Mouse (Mus musculus): Measurements from ENCODE around the gene 1700023F06Rik. TPM values are rescaled to one million over a fixed set of nuclear protein-coding genes. Genes with fewer than 3 reads are reported as not detected.

The 1700023F06Rik gene
- polyA plus RNA-seq, 1 experiment from 2014 or later, result 2.0 TPM

DNA sequence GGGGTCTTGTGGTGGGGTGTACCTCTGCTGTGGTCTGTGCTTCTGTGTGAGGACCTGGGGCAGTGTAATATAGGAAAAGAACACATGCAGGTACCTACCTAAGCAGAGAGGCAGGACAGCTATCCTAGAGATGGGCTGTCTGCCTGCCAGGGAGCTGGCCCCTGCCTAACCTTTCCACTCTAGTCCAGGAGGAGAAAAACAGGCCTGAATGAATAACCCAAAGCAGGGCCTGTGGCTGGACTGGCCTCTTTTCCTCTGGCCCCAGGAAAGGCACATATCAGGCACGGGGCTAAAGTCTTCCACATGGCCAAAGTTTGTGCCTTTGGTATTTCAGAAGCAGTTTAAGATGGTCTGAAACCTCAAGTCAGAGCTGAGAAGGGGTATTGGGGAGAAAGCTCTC, 27.9 kb downstream of the 1700023F06Rik start:
- no peak for ATAC-seq (ENCODE audit: insufficient number of reproducible peaks, low FRiP score, low TSS enrichment, low read depth)
- H3K27me3 ChIP-seq, result 0 out of 2 replicates have a peak, but pooled peaks cover 1% of the 10 kb centered on the region
- H3K36me3 ChIP-seq, result no peaks in the 10 kb centered on the region
- no peak overlapping the region for H3K4me3 ChIP-seq (replicated peaks)
- no peak overlapping the region for H3K9ac ChIP-seq
- WGBS, result 70% methylated on average over 1 of the region's 1 CpGs
- 0 out of 2 replicates have a peak, but pooled peaks cover 4% of the 10 kb centered on the region for H3K4me1 ChIP-seq
- no peaks in the 10 kb centered on the region for H3K9me3 ChIP-seq (replicated peaks)
- no peak overlapping the region for H3K27ac ChIP-seq (replicated peaks)
- H3K4me2 ChIP-seq (replicated peaks), result no peak overlapping the region

GRCm38 (mm10) chr11:103178748-103179147, 29.6 kb downstream of the 1700023F06Rik start:
- H3K4me3 ChIP-seq (replicated peaks), result no peak overlapping the region
- no peak for ATAC-seq (ENCODE audit: insufficient number of reproducible peaks, low FRiP score, low TSS enrichment, low read depth)
- no peak overlapping the region for H3K4me2 ChIP-seq (replicated peaks)
- 93% methylated on average over 8 of the region's 8 CpGs for WGBS
- H3K4me1 ChIP-seq, result peaks cover 4% of the 10 kb centered on the region; the same call in 1 of the 2 replicates
- no peak overlapping the region for H3K9ac ChIP-seq
- H3K27ac ChIP-seq (replicated peaks), result no peak overlapping the region
- no peaks in the 10 kb centered on the region for H3K36me3 ChIP-seq
- H3K9me3 ChIP-seq (replicated peaks), result no peaks in the 10 kb centered on the region
- H3K27me3 ChIP-seq, result no peaks in the 10 kb centered on the region

- H3K27ac ChIP-seq (replicated peaks), result no peak overlapping the region
- 0 out of 2 replicates have a peak, but pooled peaks cover 3% of the 10 kb centered on the region for H3K27me3 ChIP-seq
- no peaks in the 10 kb centered on the region for H3K9me3 ChIP-seq (replicated peaks)
- H3K4me3 ChIP-seq (replicated peaks), result no peak overlapping the region
- 80% methylated on average over 15 of the region's 15 CpGs for WGBS
- H3K9ac ChIP-seq, result no peak overlapping the region
- H3K36me3 ChIP-seq, result no peaks in the 10 kb centered on the region
- no peak overlapping the region for H3K4me2 ChIP-seq (replicated peaks)
- peaks cover 4% of the 10 kb centered on the region; the same call in 1 of the 2 replicates for H3K4me1 ChIP-seq
- ATAC-seq (ENCODE audit: insufficient number of reproducible peaks, low FRiP score, low TSS enrichment, low read depth), result no peak
Measured at GRCm38 (mm10) chr11:103177815-103178485, 30.4 kb downstream of the 1700023F06Rik start.

GRCm38 (mm10) chr11:103177216-103177615, 31.1 kb downstream of the 1700023F06Rik start:
- peaks cover 9% of the 10 kb centered on the region for H3K27me3 ChIP-seq
- H3K4me1 ChIP-seq, result peaks cover 4% of the 10 kb centered on the region; the same call in 1 of the 2 replicates
- H3K27ac ChIP-seq (replicated peaks), result no peak overlapping the region
- 64% methylated on average over 5 of the region's 5 CpGs for WGBS
- H3K9me3 ChIP-seq (replicated peaks), result no peaks in the 10 kb centered on the region
- H3K4me2 ChIP-seq (replicated peaks), result no peak overlapping the region
- ATAC-seq (ENCODE audit: insufficient number of reproducible peaks, low FRiP score, low TSS enrichment, low read depth), result no peak
- H3K36me3 ChIP-seq, result no peaks in the 10 kb centered on the region
- no peak overlapping the region for H3K4me3 ChIP-seq (replicated peaks)
- no peak overlapping the region for H3K9ac ChIP-seq

GRCm38 (mm10) chr11:103176510-103176909, 31.8 kb downstream of the 1700023F06Rik start:
- Histone ChIP-seq H3K36me3 (no peaks in the 10 kb centered on the region), H3K27ac (replicated peaks) (no peak overlapping the region), H3K27me3 (peaks cover 16% of the 10 kb centered on the region), H3K9ac (no peak overlapping the region), H3K4me1 (peaks cover 4% of the 10 kb centered on the region; the same call in 1 of the 2 replicates), H3K9me3 (replicated peaks) (no peaks in the 10 kb centered on the region), H3K4me3 (replicated peaks) (no peak overlapping the region), H3K4me2 (replicated peaks) (no peak overlapping the region)
- WGBS, result 86% methylated on average over 1 of the region's 1 CpGs
- ATAC-seq (ENCODE audit: insufficient number of reproducible peaks, low FRiP score, low TSS enrichment, low read depth), result no peak

DNA sequence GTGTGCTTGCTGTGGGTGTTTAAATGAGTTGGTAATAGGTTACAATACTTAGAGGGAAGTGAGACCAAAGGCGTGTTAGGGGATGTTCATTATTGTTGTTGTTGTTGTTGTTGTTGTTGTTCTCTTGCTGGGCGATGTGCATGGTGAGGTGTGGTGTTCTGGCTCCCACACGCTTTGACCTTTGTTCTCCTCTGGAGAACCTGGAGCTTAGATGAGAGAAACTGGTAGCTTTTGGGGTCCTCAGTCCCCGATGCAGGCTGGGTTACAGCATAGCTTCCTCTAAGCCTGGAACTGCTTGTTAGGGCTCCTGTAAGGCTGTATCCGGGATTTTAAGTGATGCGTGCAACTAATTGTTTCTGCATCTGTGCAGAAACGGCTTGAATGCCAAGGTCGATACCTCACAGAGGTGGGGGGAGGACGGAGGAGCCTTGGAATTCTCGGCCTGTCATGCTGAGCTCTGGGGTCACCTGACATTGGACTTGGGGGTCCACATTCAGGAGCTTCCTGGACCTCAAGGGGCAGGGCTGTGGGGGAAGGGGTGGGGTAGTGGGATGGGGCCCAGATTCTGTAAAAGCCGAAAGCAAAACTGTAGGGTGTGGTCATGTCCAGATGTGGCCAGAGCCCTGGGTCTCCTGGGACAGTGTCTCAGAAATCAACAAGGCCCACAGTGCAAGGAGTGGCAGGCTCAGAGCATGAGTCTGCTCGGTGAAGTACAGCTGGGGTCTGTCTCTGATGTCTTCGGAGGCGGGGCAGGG, 32.5 kb downstream of the 1700023F06Rik start:
- H3K4me1 ChIP-seq, result peaks cover 9% of the 10 kb centered on the region
- no peak overlapping the region for H3K4me3 ChIP-seq (replicated peaks)
- no peak for ATAC-seq (ENCODE audit: insufficient number of reproducible peaks, low FRiP score, low TSS enrichment, low read depth)
- H3K9ac ChIP-seq, result no peak overlapping the region
- no peaks in the 10 kb centered on the region for H3K36me3 ChIP-seq
- no peaks in the 10 kb centered on the region for H3K9me3 ChIP-seq (replicated peaks)
- H3K4me2 ChIP-seq (replicated peaks), result no peak overlapping the region
- peaks cover 22% of the 10 kb centered on the region for H3K27me3 ChIP-seq
- no peak overlapping the region for H3K27ac ChIP-seq (replicated peaks)
- WGBS, result 60% methylated on average over 14 of the region's 14 CpGs

GRCm38 (mm10) chr11:103174891-103175391, 33.4 kb downstream of the 1700023F06Rik start:
- peaks cover 17% of the 10 kb centered on the region for H3K4me1 ChIP-seq
- ATAC-seq (ENCODE audit: insufficient number of reproducible peaks, low FRiP score, low TSS enrichment, low read depth), result no peak
- H3K27ac ChIP-seq (replicated peaks), result no peak overlapping the region
- H3K4me3 ChIP-seq (replicated peaks), result no peak overlapping the region
- no peaks in the 10 kb centered on the region for H3K36me3 ChIP-seq
- no peak overlapping the region for H3K9ac ChIP-seq
- H3K9me3 ChIP-seq (replicated peaks), result no peaks in the 10 kb centered on the region
- no peak overlapping the region for H3K4me2 ChIP-seq (replicated peaks)
- H3K27me3 ChIP-seq, result peaks cover 32% of the 10 kb centered on the region
- 33% methylated on average over 8 of the region's 8 CpGs for WGBS

DNA sequence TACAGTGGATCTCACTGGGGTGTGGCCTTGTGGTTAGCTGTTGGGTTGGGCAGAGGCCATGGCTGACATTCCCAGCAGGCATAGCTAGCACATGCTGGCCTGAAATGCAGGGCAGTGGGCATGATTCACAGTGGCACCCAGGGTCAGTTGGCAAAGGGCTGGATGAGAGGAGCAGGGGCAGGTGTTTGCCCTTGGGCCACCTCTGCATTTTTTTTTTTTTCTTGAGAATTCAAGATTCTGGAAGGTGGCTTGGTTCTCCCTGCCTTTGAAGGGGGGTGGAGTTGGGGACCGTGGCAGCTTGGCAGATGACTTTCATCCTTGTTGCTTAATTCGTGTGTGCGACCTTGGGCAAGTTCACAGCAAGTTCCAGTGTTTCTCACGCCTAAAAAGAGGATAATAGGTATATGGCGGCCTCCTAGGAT, 33.9 kb downstream of the 1700023F06Rik start:
- no peak overlapping the region for H3K4me3 ChIP-seq (replicated peaks)
- H3K9me3 ChIP-seq (replicated peaks), result no peaks in the 10 kb centered on the region
- H3K9ac ChIP-seq, result no peak overlapping the region
- peaks cover 17% of the 10 kb centered on the region for H3K4me1 ChIP-seq
- no peak overlapping the region for H3K27ac ChIP-seq (replicated peaks)
- peaks cover 37% of the 10 kb centered on the region for H3K27me3 ChIP-seq
- H3K36me3 ChIP-seq, result no peaks in the 10 kb centered on the region
- no peak overlapping the region for H3K4me2 ChIP-seq (replicated peaks)
- ATAC-seq (ENCODE audit: insufficient number of reproducible peaks, low FRiP score, low TSS enrichment, low read depth), result no peak
- WGBS, result 67% methylated on average over 5 of the region's 5 CpGs

DNA sequence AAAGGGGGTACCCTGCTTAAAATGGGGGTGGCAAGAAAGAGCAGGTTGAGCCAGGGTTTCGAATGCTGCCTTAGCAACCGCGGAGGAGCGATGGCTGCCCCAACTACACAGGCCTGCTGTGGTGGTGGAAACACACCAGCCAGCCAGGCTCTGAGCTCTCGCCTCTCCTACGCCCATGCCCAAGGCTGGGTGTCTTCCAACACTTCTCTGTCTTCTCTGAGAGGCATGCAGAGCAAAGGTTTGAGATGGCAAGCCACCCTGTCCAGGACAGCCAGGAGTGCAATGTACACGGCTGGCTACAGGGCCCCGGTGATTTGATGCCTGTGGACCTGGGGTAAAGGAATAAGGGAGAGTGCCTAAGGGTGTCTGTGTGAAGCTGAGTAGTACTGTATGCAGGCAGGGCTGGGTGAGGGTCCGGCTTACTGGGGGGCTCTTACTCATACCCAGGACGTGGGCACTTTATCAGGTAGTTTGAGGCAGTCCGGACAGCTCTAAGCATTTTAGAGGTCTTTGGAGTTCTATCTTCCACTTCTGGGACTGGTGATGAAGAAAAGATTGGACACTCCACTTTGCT, 34.5 kb downstream of the 1700023F06Rik start:
- H3K4me3 ChIP-seq (replicated peaks), result no peak overlapping the region
- no peak for ATAC-seq (ENCODE audit: insufficient number of reproducible peaks, low FRiP score, low TSS enrichment, low read depth)
- H3K9ac ChIP-seq, result no peak overlapping the region
- no peak overlapping the region for H3K4me2 ChIP-seq (replicated peaks)
- H3K27me3 ChIP-seq, result peaks cover 42% of the 10 kb centered on the region
- H3K4me1 ChIP-seq, result peaks cover 17% of the 10 kb centered on the region
- H3K36me3 ChIP-seq, result no peaks in the 10 kb centered on the region
- no peaks in the 10 kb centered on the region for H3K9me3 ChIP-seq (replicated peaks)
- no peak overlapping the region for H3K27ac ChIP-seq (replicated peaks)
- 86% methylated on average over 11 of the region's 11 CpGs for WGBS

DNA sequence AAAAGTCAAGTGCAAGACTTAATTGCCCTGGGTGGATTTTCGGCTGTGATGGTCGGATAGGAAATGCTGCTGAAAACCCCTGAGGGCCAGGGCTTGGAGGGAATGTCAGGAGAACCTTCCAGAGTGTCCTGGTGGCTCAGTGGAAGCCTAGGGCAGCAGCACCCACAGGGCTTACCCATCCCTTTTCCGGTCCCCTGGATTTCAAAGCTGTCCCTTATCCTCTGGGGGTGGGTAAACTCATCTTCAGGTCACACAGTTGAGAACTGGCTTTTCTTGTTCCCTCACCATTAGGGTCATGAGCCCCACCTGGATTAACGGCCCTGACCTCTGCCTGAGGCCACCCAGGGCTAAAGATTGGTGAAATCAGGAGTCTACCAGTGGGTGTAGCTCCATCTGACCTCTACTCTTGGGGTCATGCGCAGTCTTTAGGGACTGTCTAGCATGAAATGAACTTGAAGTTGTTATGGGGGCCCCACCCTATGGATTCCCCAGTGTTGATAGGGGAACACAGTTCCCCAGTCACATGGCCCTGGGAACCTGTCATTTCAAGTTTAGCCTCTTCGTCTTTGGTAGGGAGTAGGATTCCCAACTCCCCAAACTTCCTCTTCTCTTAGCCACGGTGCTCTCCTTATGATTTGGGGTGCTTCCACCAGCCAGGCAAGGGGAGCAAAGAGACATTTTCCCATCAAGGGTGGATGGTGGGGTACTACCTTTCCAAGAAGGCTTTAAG, 35.2 kb downstream of the 1700023F06Rik start:
- no peak overlapping the region for H3K9ac ChIP-seq
- peaks cover 17% of the 10 kb centered on the region for H3K4me1 ChIP-seq
- no peak overlapping the region for H3K4me3 ChIP-seq (replicated peaks)
- H3K4me2 ChIP-seq (replicated peaks), result no peak overlapping the region
- no peak for ATAC-seq (ENCODE audit: insufficient number of reproducible peaks, low FRiP score, low TSS enrichment, low read depth)
- no peaks in the 10 kb centered on the region for H3K36me3 ChIP-seq
- no peaks in the 10 kb centered on the region for H3K9me3 ChIP-seq (replicated peaks)
- no peak overlapping the region for H3K27ac ChIP-seq (replicated peaks)
- WGBS, result 76% methylated on average over 7 of the region's 7 CpGs
- H3K27me3 ChIP-seq, result peaks cover 42% of the 10 kb centered on the region
